Mouse (Mus musculus): ENCODE measurements around the gene Gls. TPM values are rescaled to one million over a fixed set of nuclear protein-coding genes. Genes with fewer than 3 reads are reported as not detected.

Gls gene
- total RNA-seq (2021), result 100 to 1,000 TPM in 1 of 2 experiments, 10 to 100 TPM in 1; 80.4 to 106 TPM

- intact Hi-C loops (cut with DNase I), result loop anchor here (5.0 kb wide), 2 partner anchors 56 to 259 kb away; no protein-coding TSS in a partner anchor
Observed at GRCm38 (mm10) chr1:52233143-52233713, at the start of gene Gls. Gene Gls, minus strand, starts transcription at chr1:52233232.

GRCm38 (mm10) chr1:52279831-52280595 is 47.0 kb upstream of the Gls start:
- intact Hi-C loops (cut with DNase I), result no loop called here
- no peak for DNase-seq (ENCODE audit: low spot score)

More at GRCm38 (mm10) chr1:52233143-52233713, at the start of gene Gls:
- peak; percentile 97 for DNase-seq (ENCODE audit: low spot score)

GRCm38 (mm10) chr1:52279331-52279730 is 46.3 kb upstream of the Gls start:
- DNase-seq (ENCODE audit: low spot score), result no peak
- intact Hi-C loops (cut with DNase I), result no loop called here

DNA sequence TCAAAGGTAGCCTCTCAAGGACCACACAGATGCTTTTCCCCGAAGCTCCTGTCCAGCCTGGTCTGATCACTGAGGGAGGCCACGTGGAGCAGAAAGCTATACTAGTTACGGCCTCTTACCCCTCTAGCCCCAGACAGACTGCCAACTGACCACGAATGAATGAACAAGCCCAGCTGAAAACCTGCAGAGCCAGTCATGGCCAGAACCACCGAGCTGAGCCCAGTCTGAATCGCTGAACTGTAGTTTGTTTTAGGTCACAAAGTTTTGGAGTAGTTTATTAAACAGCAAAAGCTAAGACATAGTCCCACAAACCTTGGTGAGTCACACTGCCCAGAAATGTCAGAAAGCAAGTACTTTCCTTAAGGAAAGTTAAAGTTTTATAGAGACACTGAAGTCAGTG is 45.0 kb upstream of the Gls start:
- DNase-seq (ENCODE audit: low spot score), result no peak
- intact Hi-C loops (cut with DNase I), result no loop called here

DNA sequence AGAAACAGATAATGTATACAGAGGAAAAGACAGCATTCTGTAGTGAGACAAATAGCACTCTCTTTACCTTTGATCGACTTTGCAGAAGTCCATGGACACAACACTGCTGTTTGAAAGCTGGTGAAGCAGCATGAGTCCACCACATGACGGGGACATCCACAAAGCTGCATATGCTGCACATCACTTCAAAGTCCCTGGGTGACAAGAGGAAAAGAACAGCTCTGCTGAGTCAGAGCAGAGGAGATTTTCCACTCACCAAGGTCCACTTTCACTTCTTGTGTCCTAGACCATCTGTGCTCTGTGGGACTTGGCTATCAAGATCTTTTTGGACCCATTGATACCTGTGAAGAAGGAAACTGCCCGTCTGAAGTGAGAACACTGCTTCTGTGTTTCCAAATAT is 41.2 kb upstream of the Gls start:
- intact Hi-C loops (cut with DNase I), result no loop called here
- no peak for DNase-seq (ENCODE audit: low spot score)

DNA sequence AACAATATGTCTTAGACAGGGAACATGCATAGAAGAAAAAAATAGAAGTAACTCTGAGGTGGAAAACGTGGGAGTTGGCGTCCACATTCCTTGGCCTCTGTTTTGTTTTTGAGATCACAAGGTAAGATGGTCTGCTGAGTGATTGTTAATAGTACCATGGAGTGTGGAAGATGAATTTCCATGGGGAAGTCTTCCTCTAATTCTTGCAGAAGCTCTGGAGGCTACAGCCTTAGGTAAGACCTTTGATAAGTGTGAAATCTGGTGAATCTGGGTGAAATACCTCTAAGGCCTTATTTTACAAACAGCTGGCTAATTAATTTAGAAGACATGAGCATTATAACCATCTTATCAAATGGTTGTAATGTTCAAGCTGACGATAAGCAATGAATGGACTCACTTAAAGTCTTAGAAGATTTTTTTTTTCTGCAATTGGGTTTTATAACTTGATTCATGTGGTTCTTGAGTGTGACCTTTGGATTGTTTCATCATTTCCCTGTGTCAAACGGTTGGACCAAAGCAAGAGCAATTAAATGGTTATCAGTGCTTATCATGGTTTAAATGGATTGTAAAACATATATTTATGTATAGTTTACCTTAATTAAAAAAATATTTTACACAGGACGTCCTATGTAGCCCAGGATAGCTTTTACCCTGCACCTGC is 39.1 kb upstream of the Gls start:
- intact Hi-C loops (cut with DNase I), result no loop called here
- DNase-seq (ENCODE audit: low spot score), result no peak

DNA sequence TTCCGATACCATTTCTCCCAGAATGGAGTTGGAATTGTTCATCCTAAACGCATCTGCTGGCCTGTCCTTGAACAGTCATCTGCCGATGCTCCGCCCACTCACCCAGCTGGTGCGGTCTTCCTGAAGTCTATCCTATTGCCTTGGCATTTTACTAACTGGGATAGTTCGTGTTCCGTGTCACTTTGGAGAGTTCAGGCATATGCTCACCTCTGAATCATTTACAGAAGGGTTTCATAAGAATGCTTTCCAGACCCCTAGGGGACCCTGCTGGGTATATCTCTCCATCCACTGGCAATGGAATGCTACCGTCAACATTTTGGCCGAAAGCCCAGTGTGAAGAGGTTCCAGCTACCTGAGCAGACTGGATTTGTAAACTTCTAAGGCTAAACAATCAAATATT is 37.3 kb upstream of the Gls start:
- DNase-seq (ENCODE audit: low spot score), result no peak
- intact Hi-C loops (cut with DNase I), result no loop called here

DNA sequence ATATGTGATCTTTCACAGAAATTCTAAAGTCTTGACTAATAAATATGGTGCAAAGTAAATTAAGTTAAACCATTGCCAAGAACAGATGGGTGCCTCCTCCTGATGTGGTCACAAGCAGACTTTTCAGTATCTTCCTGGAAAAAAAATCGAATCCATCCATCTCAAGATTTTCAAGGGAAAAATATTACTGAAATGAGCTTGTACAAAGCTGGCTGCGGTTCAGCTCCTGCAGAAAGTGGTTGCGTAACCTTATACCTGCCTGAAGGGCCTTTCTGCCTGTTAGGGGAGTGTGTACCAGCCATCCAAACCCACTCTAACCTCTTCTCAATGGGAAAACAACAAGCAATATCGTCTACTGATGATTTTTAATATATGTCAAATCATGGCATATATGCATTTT is 36.6 kb upstream of the Gls start:
- intact Hi-C loops (cut with DNase I), result loop anchor here (5.0 kb wide), 1 partner anchor 97 kb away; no protein-coding TSS in a partner anchor
- no peak for DNase-seq (ENCODE audit: low spot score)

GRCm38 (mm10) chr1:52268006-52268405 is 35.0 kb upstream of the Gls start:
- DNase-seq (ENCODE audit: low spot score), result no peak
- intact Hi-C loops (cut with DNase I), result loop anchor here (5.0 kb wide), 1 partner anchor 96 kb away; no protein-coding TSS in a partner anchor

DNA sequence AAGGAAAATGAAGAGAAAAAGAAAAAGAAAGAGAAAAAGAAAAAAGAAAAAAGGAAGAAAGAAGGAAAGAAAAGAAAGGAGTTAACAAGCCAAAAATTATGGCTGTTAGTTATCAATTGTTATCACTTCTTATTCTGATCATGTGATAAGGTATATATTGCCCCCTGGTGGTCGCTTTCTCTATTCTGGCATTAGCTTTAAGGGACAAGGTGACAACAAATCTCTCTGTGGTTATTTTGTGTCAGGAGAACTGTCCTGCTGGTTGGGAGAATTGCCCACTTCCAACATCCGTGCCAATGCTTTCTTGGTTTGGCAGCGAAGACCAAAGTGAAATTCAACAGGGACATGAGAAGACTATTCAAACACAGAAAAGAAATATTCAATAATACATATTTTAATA is 34.6 kb upstream of the Gls start:
- no peak for DNase-seq (ENCODE audit: low spot score)
- intact Hi-C loops (cut with DNase I), result loop anchor here (1.0 to 5.0 kb wide), 2 partner anchors 95 to 121 kb away; no protein-coding TSS in a partner anchor

- intact Hi-C loops (cut with DNase I), result loop anchor here (5.0 kb wide), 1 partner anchor 94 kb away; no protein-coding TSS in a partner anchor
- DNase-seq (ENCODE audit: low spot score), result no peak
Observed at GRCm38 (mm10) chr1:52265886-52266516, 33.0 kb upstream of the Gls start.

GRCm38 (mm10) chr1:52264290-52264689 is 31.3 kb upstream of the Gls start:
- intact Hi-C loops (cut with DNase I), result no loop called here
- no peak for DNase-seq (ENCODE audit: low spot score)

DNA sequence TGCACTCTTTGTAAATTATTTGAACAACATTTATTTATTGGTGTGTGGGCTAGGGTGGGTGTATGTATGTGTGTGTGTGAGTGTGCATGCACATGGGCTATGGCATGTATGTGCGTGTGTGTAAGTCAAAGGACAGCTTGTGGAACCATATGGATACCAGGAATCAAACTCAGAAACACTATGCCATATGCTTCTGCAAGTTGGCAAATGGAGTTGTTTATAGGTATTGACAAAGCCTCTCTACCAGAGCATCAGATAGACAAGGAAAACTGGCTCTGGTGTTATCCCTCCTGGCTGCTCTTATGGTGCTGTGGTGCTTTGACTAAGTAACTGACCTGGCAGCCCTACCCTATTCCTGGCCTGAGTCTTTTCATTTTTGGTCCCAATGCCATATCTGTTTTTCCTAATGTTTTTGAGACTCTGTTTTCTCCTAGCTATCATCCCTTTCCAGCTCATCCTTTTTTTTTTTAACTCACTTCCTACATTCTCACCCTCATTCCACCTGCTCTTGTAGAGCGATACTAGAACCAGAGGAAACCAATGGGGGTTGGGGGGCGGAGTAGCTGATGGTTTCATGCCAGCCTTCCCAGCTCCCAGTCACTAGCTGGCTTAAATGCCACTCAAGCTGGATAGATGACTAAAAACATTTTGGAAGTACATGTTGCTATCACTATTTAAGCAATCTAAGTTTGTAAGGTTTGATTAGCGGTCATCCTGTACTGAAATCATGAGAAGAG is 27.5 kb upstream of the Gls start:
- intact Hi-C loops (cut with DNase I), result no loop called here
- no peak for DNase-seq (ENCODE audit: low spot score)

- DNase-seq (ENCODE audit: low spot score), result no peak
- intact Hi-C loops (cut with DNase I), result no loop called here
Observed at GRCm38 (mm10) chr1:52258006-52258749, 25.1 kb upstream of the Gls start.

GRCm38 (mm10) chr1:52256916-52257315 is 23.9 kb upstream of the Gls start:
- no peak for DNase-seq (ENCODE audit: low spot score)
- intact Hi-C loops (cut with DNase I), result no loop called here

- no peak for DNase-seq (ENCODE audit: low spot score)
- intact Hi-C loops (cut with DNase I), result no loop called here
Observed at GRCm38 (mm10) chr1:52256194-52256593, 23.2 kb upstream of the Gls start.

DNA sequence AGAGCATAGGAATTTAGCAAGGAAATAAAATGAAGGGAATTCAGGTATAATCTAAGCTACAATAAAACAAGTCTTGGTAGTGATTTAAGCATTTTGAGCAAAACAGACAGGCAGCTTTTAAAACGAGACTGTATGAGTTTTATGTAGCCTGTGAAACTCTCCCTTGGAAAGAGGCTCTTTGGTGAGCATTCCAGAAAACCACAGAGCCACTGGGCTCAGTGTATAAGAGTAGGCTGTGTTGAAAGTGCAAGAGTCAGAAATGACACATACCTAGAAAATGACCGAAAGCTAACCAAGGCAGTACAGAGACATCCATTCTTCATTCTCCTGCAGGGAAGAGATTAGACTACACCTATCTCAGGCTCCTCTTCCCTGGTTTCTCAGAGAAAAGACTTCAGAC is 21.4 kb upstream of the Gls start:
- intact Hi-C loops (cut with DNase I), result no loop called here

GRCm38 (mm10) chr1:52253386-52253785 is 20.4 kb upstream of the Gls start:
- intact Hi-C loops (cut with DNase I), result no loop called here
- DNase-seq (ENCODE audit: low spot score), result no peak

More for the DNA sequence above, 21.4 kb upstream of the Gls start:
- DNase-seq (ENCODE audit: low spot score), result no peak

DNA sequence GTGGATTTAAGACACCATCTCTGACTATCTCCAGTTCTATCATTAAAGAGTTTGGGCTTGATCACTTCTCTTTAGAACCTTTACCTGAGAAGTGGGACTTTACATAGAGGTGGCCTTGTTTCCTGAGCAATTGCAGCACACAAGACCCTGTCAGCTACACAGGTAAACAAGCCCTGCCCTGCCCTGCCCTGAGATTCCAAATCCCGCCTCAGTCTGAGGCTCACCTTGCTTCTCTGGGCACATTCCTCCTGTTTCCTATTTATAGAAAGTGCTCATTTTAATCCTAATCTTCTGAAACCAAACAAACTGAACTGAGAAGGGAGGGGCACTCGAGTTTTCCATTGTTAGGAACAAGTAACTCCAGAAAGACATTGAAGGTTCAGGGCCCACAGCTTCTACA is 19.4 kb upstream of the Gls start:
- DNase-seq (ENCODE audit: low spot score), result no peak
- intact Hi-C loops (cut with DNase I), result no loop called here

Measured in heart, postnatal 25 days (tissue).